Mouse (Mus musculus) stomach, postnatal 0 days (tissue): ENCODE results near the gene Abcd2.

ENCODE experiments used
- CTCF ChIP-seq: IDR thresholded peaks from 2 replicates; pipeline ENCODE4 v1.5.1; 2016; ENCODE audit warnings: antibody characterized with exemption, low read depth, mild to moderate bottlenecking, moderate library complexity
- EP300 ChIP-seq: optimal IDR thresholded peaks from 2 replicates; pipeline ENCODE3; 2016; ENCODE audit warnings: antibody characterized with exemption

DNA sequence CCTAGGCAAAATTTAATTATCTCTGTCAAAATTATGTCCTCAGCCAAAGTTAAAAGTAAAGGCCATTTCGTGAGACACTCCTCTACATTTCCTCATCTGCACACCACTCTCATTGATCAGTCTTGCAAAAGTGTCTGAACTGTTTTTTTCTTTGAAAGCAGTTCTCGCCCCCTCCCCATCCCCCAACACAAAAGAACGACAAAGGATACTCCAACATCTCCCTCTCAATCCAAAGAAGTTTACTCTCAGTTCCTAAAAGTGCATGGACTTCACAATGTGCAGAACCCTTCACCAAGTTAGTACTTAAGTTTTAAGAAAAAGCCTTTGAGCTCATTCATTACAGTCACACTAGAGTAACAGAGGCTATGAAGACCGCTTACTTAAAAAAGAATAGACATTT lies 1.6 kb downstream of the Abcd2 start:
- TF ChIP-seq CTCF (no peak), EP300 (no peak)
